Mouse (Mus musculus): ENCODE measurements around the gene Cxcr1. TPM values are rescaled to one million over a fixed set of nuclear protein-coding genes. Genes with fewer than 3 reads are reported as not detected.
"Not testable (repeated sequence)": the region's sequence is repeated elsewhere in the genome, so short reads cannot be mapped to it uniquely, and the experiment has no call there.

Gene Cxcr1
- polyA plus RNA-seq, 1 experiment from 2014 or later, result not detected

DNA sequence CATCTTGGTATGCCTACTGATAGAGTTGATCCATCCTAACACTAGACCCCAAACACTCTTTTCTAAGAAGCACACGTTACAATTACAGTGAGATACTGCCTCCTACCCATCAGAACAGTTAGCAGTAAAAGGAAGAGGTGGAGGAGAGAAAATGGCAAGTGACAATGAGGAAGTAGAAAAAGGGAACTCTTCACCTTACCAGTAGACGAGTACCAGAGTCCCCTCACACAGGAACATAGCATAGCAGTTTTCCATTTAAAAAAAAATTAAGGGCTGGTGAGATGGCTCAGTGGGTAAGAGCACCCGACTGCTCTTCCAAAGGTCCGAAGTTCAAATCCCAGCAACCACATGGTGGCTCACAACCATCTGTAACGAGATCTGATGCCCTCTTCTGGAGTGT is 34.8 kb downstream of the Cxcr1 start:
- 80% methylated on average over 4 of the region's 5 CpGs for WGBS
- DNase-seq (ENCODE audit: low spot score); H3K36me3 ChIP-seq (ENCODE audit: control insufficient read depth, insufficient read depth, low read length); ATAC-seq (ENCODE audit: insufficient number of reproducible peaks, low FRiP score, low TSS enrichment, low read depth); H3K9ac ChIP-seq (ENCODE audit: low read length); H3K9me3 ChIP-seq (ENCODE audit: control insufficient read depth, low read length); H3K4me1 ChIP-seq (ENCODE audit: control insufficient read depth, insufficient read depth, low read length); H3K27ac ChIP-seq (replicated peaks; ENCODE audit: low read depth, low read length); H3K4me3 ChIP-seq (ENCODE audit: low read depth, low read length); H3K4me2 ChIP-seq (ENCODE audit: low read depth, severe bottlenecking); H3K27me3 ChIP-seq (ENCODE audit: control insufficient read depth, insufficient read depth, low read length): not testable (repeated sequence)

- Histone ChIP-seq H3K27me3 (ENCODE audit: control insufficient read depth, insufficient read depth, low read length) (no peaks in the 10 kb centered on the region), H3K9ac (ENCODE audit: low read length) (no peak overlapping the region), H3K36me3 (ENCODE audit: control insufficient read depth, insufficient read depth, low read length) (no peaks in the 10 kb centered on the region), H3K4me3 (ENCODE audit: low read depth, low read length) (no peak overlapping the region), H3K4me1 (ENCODE audit: control insufficient read depth, insufficient read depth, low read length) (no peaks in the 10 kb centered on the region), H3K4me2 (ENCODE audit: low read depth, severe bottlenecking) (no peak overlapping the region), H3K9me3 (ENCODE audit: control insufficient read depth, low read length) (no peaks in the 10 kb centered on the region), H3K27ac (replicated peaks; ENCODE audit: low read depth, low read length) (no peak overlapping the region)
- 87% methylated on average over 14 of the region's 14 CpGs for WGBS
- DNase-seq (ENCODE audit: low spot score) (no peak), ATAC-seq (ENCODE audit: insufficient number of reproducible peaks, low FRiP score, low TSS enrichment, low read depth) (no peak)
Measured at GRCm38 (mm10) chr1:74156381-74156910, 38.0 kb downstream of the Cxcr1 start.

DNA sequence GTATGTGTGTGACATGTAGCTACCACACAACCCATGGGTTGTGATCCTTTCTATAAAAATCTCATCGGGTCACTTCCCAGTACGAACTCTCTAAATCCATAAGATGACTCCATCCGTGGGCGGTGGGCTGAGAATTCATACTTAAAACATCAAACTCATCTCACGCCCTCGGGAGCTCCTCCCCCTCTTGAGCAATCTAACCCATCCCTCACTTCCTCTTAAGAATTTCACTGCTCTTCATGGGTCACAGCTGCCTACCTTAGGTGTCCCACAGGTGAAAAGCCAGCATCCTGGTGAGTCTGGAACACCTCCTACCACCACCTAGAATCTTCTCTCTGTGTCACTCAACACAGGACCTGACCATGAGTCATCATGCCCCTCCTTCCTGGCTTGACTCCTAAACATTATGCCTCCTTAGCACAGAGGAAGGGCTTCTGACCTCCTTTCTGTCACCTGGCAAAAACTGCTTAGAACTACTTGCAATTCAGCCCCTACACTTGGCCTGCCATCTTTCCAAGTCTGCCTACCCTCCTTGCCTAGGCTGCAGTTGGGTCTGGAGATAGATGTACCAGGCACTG is 38.9 kb downstream of the Cxcr1 start:
- Histone ChIP-seq H3K4me3 (ENCODE audit: low read depth, low read length) (no peak overlapping the region), H3K27ac (replicated peaks; ENCODE audit: low read depth, low read length) (no peak overlapping the region), H3K9ac (ENCODE audit: low read length) (no peak overlapping the region), H3K4me1 (ENCODE audit: control insufficient read depth, insufficient read depth, low read length) (no peaks in the 10 kb centered on the region), H3K9me3 (ENCODE audit: control insufficient read depth, low read length) (no peaks in the 10 kb centered on the region), H3K27me3 (ENCODE audit: control insufficient read depth, insufficient read depth, low read length) (no peaks in the 10 kb centered on the region), H3K4me2 (ENCODE audit: low read depth, severe bottlenecking) (no peak overlapping the region), H3K36me3 (ENCODE audit: control insufficient read depth, insufficient read depth, low read length) (no peaks in the 10 kb centered on the region)
- no peak for ATAC-seq (ENCODE audit: insufficient number of reproducible peaks, low FRiP score, low TSS enrichment, low read depth)
- 92% methylated on average over 6 of the region's 6 CpGs for WGBS
- no peak for DNase-seq (ENCODE audit: low spot score)

GRCm38 (mm10) chr1:74153461-74154184 is 40.8 kb downstream of the Cxcr1 start, which contains the start of gene Cxcr2:
Gene Cxcr2 (plus strand): TSS chr1:74153989.
- Histone ChIP-seq H3K9ac (ENCODE audit: low read length) (no peak within 1 kb of the TSS), H3K9me3 (ENCODE audit: control insufficient read depth, low read length) (no peaks in the 10 kb centered on the region), H3K4me2 (ENCODE audit: low read depth, severe bottlenecking) (no peak within 1 kb of the TSS), H3K27ac (replicated peaks; ENCODE audit: low read depth, low read length) (no peak within 1 kb of the TSS), H3K4me1 (ENCODE audit: control insufficient read depth, insufficient read depth, low read length) (no peaks in the 10 kb centered on the region), H3K27me3 (ENCODE audit: control insufficient read depth, insufficient read depth, low read length) (no peaks in the 10 kb centered on the region), H3K36me3 (ENCODE audit: control insufficient read depth, insufficient read depth, low read length) (no peaks in the 10 kb centered on the region), H3K4me3 (ENCODE audit: low read depth, low read length) (no peak within 1 kb of the TSS)
- DNase-seq (ENCODE audit: low spot score), result no peak
- ATAC-seq (ENCODE audit: insufficient number of reproducible peaks, low FRiP score, low TSS enrichment, low read depth), result no peak
- 72% methylated on average over 8 of the region's 8 CpGs for WGBS

DNA sequence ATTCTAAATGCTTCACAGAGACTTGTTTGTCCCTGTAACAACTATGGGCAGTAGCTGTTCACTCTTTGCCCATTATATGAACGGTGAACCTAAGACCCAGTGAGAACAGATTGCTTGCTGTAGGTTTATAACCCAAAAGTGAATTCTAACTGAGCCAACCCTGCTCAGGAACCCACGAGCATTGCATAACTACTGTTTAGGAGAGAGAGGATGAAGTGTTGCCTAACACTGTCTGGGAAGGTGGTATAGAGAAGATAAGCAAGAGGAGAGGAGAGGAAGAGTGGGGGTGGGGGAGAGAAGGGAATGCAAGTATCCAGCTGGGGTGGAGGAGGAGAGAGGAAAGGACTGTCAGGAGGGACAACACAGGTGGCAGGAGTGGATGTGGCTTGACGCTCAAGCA is 43.3 kb downstream of the Cxcr1 start:
- ATAC-seq (ENCODE audit: insufficient number of reproducible peaks, low FRiP score, low TSS enrichment, low read depth) (no peak), DNase-seq (ENCODE audit: low spot score) (no peak)
- H3K4me1 ChIP-seq (ENCODE audit: control insufficient read depth, insufficient read depth, low read length), result no peaks in the 10 kb centered on the region
- no peak overlapping the region for H3K9ac ChIP-seq (ENCODE audit: low read length)
- no peaks in the 10 kb centered on the region for H3K27me3 ChIP-seq (ENCODE audit: control insufficient read depth, insufficient read depth, low read length)
- H3K27ac ChIP-seq (replicated peaks; ENCODE audit: low read depth, low read length), result no peak overlapping the region
- WGBS, result 78% methylated on average over 3 of the region's 3 CpGs
- H3K4me2 ChIP-seq (ENCODE audit: low read depth, severe bottlenecking), result no peak overlapping the region
- no peaks in the 10 kb centered on the region for H3K36me3 ChIP-seq (ENCODE audit: control insufficient read depth, insufficient read depth, low read length)
- H3K4me3 ChIP-seq (ENCODE audit: low read depth, low read length), result no peak overlapping the region
- no peaks in the 10 kb centered on the region for H3K9me3 ChIP-seq (ENCODE audit: control insufficient read depth, low read length)

GRCm38 (mm10) chr1:74150101-74150500 is 44.3 kb downstream of the Cxcr1 start:
- Histone ChIP-seq H3K36me3 (ENCODE audit: control insufficient read depth, insufficient read depth, low read length) (no peaks in the 10 kb centered on the region), H3K27ac (replicated peaks; ENCODE audit: low read depth, low read length) (no peak overlapping the region), H3K4me3 (ENCODE audit: low read depth, low read length) (no peak overlapping the region), H3K9ac (ENCODE audit: low read length) (no peak overlapping the region), H3K4me1 (ENCODE audit: control insufficient read depth, insufficient read depth, low read length) (no peaks in the 10 kb centered on the region), H3K27me3 (ENCODE audit: control insufficient read depth, insufficient read depth, low read length) (no peaks in the 10 kb centered on the region), H3K9me3 (ENCODE audit: control insufficient read depth, low read length) (no peaks in the 10 kb centered on the region), H3K4me2 (ENCODE audit: low read depth, severe bottlenecking) (no peak overlapping the region)
- WGBS, result 78% methylated on average over 3 of the region's 3 CpGs
- ATAC-seq (ENCODE audit: insufficient number of reproducible peaks, low FRiP score, low TSS enrichment, low read depth) (no peak), DNase-seq (ENCODE audit: low spot score) (no peak)

DNA sequence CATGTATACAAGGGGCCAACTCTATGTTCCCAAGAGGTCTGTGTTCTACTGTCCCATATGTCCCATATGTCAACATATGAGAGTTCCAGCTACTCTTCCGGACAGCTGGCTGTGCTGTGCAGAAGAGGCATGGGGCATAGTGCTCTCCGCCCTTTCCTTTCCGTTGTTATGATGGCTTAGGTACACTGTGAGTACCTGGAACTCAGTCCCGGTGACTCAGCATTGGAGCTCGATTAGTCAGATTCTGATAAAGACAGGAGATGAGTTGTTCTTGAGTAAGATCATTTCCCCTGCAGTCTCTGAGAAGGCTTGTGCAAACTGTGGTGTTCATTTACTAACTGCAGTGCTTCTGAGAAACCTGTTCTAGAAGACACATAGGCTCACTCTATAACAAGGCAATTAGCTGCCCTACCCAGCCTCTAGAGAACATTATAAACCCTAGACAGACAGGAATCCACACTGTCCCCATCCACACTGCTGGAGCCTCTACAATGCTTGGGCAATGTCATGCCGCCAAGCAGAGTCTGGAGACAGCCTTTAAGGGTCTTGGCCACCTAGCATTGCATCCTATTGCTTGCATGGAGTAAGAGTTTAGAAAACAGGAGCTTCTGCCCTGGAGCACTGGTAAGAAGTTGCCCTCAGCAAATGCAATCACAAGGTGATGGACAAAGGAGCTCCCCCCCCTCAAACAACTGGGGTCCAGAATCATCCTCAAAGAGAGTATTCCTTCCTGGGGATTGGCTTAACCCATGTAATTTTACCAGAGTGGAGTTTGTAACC is 45.1 kb downstream of the Cxcr1 start:
- Histone ChIP-seq H3K9me3 (ENCODE audit: control insufficient read depth, low read length) (no peaks in the 10 kb centered on the region), H3K36me3 (ENCODE audit: control insufficient read depth, insufficient read depth, low read length) (no peaks in the 10 kb centered on the region), H3K4me3 (ENCODE audit: low read depth, low read length) (no peak overlapping the region), H3K9ac (ENCODE audit: low read length) (no peak overlapping the region), H3K27ac (replicated peaks; ENCODE audit: low read depth, low read length) (no peak overlapping the region), H3K4me1 (ENCODE audit: control insufficient read depth, insufficient read depth, low read length) (no peaks in the 10 kb centered on the region), H3K27me3 (ENCODE audit: control insufficient read depth, insufficient read depth, low read length) (no peaks in the 10 kb centered on the region), H3K4me2 (ENCODE audit: low read depth, severe bottlenecking) (no peak overlapping the region)
- 88% methylated on average over 6 of the region's 6 CpGs for WGBS
- no peak for ATAC-seq (ENCODE audit: insufficient number of reproducible peaks, low FRiP score, low TSS enrichment, low read depth)
- no peak for DNase-seq (ENCODE audit: low spot score)
